Mouse (Mus musculus) CD4-positive helper T cell, adult 2 months (primary cell): ENCODE measurements around the gene Bpifb5.
"Not testable (repeated sequence)": the region's sequence is repeated elsewhere in the genome, so short reads cannot be mapped to it uniquely, and the experiment has no call there.

ENCODE experiments used
- DNase-seq: peaks from one replicate; pipeline ENCODE4 v3.0.0-alpha.2; 2012; ENCODE audit warnings: low read depth, missing footprints, low spot score

The Bpifb5 gene

GRCm38 (mm10) chr2:154240771-154241170 is 17.2 kb downstream of the Bpifb5 start:
- DNase-seq = no peak

- DNase-seq = not testable (repeated sequence)
These were observed 19.2 kb downstream of the Bpifb5 start for GRCm38 (mm10) chr2:154242726-154243125.

- DNase-seq = no peak
These were observed 20.0 kb downstream of the Bpifb5 start for GRCm38 (mm10) chr2:154243356-154244036.

DNA sequence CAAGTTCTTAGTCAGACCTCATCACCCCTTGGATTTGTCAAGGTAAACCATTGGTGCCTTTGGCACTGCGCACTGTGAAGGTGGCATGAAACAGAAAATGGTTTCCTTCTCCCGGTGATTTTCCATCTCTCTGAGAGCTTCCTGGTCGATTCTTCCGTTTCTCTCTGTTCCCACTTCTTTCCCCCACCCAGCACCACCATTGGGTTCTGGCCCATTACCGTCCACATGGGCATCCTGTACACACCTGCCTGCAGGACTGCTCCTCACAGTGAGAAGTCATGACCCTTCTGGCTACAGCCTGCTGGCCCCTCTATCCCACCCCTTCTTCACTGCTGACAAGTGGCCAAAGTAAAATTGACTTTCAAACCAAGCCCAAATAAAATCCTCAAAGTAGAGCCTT is 21.8 kb downstream of the Bpifb5 start:
- DNase-seq = no peak

DNA sequence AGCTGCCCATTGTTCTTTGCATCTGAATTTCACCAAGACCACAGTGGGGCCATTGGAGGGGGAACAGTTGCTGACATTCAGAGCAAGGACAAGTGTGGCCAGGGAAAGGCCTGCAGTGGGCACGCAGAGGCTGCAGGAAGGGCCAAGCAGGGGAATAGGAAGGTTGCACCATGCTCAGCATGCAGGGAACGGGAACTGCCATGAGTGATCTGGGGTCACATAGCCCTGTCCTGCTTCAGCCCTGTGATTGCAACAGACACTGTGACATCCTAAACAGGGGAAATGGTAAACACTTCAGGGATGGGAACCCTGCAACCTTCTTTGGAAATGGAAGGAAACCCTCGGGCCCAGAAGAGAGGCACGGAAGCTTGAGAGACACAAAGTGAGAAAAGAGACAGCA is 31.7 kb downstream of the Bpifb5 start:
- DNase-seq = not testable (repeated sequence)

DNA sequence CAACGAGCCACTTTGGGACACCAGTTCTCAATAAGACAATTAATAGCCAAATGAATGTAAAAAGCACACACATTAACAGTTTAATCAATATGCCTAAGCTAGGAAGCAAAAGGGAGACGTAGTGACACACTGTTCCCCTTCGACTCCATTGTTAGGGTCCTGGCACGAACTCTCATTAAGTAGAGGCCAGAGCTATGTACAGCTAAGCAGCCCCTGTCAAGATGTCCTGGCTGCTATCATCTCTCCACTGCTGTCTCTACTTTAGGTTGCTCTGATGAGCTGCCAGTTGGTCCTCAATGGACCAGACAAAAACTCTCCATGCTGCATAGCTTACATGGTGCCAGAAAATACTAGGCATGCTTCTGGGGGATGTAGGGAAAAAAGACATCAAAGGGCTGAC is 32.2 kb downstream of the Bpifb5 start:
- no peak for DNase-seq

DNA sequence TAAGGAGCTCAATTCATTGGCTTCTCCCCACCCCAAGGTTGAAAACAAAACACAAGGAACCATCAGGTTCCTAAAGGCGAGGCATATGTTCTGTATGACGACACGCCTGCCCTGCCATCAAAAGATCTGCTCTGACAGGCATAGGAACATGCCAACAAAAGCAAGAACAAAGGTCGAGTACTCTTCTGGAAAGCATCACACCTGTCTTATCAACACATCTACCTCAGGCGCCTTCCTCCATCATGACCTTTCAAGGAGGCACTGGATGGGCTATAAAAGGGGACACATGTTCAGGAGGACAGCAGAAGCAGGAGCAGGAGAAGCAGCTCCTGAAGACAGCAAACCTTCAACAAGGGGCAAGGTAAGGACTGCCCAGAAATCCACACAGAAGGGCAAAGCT is 34.0 kb downstream of the Bpifb5 start, which contains the start of gene Bpifb9a:
Gene Bpifb9a, plus strand, starts transcription at position 301 of the 400 bp plus-strand sequence.
- DNase-seq = not testable (repeated sequence)

DNA sequence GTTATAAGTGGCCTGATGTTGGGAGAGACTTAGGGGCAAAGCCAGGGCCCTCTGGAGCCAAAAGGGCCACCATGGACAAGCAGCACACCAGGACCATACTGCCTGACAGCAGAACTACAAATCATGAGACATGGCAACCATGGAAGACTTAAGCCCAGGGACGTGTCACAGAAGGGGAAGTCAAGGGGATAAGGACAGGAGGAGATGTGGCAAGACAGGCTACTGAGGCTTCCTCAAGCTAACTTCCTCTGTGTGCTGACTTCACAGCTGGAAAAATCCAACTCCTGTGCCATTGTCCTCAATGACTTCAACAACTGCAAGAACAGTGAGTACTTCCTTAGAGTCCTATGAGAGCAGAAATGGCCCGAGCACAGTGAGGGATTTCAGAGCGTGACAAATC is 40.9 kb downstream of the Bpifb5 start:
- DNase-seq = not testable (repeated sequence)
